Mouse (Mus musculus): ENCODE results near the gene Tppp3.

- TF ChIP-seq CTCF (conservative IDR thresholded peaks at IDR 0.05; ENCODE audit: low read length) = no peak
- no peak for TF ChIP-seq POU5F1 (IDR thresholded peaks at IDR 0.05; ENCODE audit: borderline replicate concordance, low read length)
These were observed 49.7 kb upstream of the Tppp3 start for GRCm38 (mm10) chr8:105521061-105521460.

Data from E14TG2a.4 (cell line).